Mouse (Mus musculus): Measurements from ENCODE around the gene Scarb1.

Scarb1 gene

DNA sequence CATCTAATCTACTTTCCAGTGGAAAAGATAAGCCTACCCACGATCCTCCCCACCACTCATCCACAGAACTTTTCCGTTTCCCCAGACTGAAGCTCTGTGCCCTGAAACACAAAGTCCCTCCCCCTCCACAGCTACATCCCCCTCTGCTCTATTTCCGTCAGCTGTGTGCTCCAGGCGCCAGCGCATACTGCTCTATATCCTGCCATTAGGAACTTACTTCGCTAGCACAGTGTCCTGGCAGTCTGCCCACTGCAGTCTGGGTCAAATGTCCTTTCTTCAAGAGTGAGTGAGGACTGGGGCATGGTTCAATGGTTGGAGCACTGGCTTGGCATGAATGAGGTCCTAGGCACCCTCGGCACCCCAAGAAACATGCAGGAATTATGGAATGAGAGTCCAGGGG is 23.0 kb upstream of the Scarb1 start:
- DNase-seq = no peak

DNA sequence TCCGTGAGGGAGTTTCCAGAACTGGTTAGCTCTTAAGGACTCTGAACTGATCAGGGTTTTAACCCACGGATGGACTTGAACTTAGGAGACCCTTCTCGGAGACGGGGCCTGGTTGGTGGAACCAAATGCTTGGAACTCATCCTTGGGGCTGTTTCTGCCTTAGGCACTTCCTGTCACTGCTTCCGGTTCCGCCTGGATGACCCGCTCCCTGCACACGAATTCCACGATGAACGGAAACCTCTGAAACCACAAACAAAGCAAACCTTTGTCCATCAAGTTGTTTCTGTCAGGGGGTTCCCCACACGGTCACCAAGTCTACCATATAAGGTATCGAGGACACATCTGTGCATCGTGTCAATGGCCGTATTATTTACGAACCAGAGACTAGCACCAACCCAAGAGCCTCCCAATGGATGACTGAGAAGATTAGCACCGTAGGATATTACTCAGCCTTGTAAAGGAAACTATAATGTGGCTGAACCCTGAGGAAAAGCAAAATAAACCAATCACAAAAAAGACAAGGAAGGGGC is 20.2 kb upstream of the Scarb1 start:
- no peak for DNase-seq

DNA sequence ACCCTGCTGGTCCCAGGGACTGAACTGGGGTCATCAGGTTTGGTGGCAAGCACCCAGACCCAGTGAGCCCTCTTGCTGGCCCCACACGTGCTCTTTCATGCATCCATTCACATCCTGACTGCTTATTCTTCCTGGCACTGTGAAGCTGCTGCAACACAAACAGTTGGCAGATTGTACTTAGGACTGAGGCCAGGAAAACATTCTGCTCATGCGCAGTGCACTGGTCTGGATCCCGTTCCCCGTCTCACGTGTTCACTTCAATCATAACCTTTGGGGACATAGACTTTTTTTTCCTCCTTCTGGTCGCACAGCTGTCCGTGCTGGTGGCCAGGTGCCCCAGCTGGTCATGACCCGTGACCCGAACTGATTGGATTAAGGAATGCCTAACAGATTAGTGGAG is 19.7 kb upstream of the Scarb1 start:
- peak; percentile 66 to 82 for DNase-seq

DNA sequence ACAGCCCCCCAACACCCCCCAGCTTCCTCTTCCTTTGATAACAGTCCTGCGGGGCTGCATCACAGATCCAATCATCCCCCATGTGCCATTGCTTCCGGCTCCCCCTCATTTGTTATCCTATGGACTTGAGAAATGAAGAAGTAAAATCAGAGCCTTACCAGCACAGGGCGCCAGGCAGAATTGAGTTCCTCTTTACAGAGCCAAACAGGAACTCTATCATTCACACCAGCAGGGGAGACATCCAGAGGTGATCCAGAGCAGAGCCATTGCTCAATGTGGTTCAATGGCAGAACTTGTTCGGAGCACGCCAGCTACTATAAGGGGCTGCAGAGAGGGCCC is 17.3 kb upstream of the Scarb1 start:
- DNase-seq = no peak

DNA sequence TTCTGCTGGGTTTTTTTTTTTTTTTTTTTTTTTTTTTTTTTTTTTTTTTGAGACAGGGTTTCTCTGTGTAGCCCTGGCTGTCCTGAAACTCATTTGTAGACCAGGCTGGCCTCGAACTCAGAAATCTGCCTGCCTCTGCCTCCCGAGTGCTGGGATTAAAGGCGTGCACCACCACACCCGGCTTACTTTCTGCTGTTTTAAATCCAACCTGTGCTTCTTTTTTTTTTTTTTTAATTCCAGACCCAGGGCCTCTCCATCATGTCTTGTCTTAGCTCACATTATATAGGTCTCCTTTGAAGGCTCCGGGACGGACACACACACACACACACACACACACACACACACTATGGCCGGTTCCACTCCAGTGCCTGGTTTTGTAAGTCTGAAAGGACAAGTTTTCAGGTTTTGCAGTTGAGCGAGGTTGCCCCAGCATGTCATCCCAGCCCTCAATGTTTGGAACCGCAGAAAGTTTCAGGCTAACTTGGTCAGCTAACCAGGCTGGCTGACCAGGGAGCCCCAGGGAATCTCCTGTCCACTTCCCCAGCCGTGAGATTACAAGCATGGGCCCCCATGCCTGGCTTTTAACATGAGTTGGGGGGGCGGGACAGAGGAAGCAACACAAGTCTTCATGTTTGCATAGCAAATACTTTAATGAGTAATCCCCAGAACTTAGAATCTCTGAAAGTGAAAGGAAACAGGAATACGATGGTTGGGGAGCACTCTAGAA is 16.8 kb upstream of the Scarb1 start:
- DNase-seq = no peak

DNA sequence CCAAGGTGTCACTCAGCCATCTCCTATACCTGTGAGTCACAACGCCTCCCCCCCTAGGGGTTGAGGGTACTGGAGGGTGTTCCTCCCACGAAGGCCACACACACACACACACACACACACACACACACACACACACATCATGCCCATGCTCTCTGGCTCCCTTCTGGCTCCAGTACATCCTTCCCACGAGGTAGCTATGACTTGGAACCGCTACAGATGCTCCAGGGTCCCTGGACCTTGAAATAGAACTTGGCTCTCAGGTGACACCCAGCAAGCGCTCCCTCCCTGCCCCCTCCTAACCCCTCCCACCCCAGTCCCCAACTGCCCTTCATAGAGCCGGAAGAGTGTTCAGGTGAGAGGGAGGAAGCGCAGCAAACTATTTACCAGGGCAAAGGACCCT is 14.8 kb upstream of the Scarb1 start:
- no peak for DNase-seq

DNA sequence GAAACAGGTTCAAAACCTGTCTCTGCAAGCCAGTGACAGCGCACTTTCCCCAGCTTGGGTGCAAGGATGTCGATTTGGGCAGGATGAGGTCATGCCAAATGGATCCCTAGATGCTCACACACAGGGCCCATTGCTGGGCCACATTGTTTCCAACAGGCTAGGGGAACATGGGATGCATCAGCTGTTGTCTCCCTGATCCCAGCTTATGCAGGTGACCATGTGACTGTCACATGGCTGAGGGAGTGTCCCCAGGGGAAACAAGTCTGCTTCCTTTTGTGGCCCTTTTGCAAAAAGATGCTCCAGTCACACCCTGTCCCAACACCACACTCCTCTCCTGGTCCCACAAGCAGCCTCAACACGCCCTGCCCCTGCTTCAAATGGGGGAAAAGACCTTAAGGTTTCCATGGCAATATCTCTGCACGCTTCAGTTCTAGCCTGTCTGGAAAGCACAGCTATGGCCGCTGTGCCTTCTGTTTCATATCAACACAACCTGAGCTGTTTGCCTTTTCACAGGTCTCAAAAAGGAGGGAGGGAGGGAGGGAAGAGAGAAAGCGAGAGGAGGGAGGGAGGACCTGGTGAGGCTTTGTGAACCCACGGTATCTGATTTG is 14.1 kb upstream of the Scarb1 start:
- DNase-seq = no peak

DNA sequence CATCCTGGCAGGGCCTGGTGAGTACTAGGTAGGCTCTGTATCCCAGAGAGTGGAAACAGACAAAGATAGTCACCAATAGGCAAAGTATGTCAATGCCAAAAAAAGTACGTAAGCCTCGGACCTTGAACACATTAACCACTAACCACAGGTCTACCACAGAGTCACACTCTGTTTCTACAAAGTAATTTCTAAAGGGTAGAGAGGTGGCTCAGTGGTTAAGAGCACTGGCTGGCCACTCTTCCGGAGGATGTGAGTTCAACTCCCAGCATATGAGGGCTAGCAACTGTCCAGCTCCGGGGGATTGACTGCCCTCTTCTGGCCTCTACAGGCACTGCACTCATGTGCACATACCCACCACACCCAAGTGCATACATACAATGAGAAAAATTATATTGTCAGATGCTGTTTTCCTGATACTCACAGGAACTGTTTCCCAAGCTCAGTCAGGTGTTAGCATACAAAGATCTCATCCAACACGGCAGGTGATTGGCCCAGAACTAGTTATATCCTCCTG is 11.9 kb upstream of the Scarb1 start:
- DNase-seq = no peak

DNA sequence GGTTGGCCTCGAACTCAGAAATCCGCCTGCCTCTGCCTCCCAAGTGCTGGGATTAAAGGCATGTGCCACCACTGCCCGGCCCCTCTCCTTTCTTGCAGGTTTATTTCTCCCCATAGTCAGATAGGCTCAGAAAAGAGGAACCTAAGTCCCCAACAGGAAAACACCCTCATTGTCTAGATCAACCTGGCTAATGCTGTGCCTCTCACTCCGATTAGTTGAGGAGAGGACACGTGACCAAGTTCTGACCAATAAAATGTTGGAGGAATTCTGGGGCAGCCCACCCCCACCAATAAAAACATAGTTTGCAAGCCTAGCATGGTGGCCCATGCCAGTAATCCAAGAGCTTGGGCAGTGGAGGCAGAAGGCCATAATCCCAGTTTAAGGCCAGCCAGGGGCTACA is 11.0 kb upstream of the Scarb1 start:
- no peak for DNase-seq

DNA sequence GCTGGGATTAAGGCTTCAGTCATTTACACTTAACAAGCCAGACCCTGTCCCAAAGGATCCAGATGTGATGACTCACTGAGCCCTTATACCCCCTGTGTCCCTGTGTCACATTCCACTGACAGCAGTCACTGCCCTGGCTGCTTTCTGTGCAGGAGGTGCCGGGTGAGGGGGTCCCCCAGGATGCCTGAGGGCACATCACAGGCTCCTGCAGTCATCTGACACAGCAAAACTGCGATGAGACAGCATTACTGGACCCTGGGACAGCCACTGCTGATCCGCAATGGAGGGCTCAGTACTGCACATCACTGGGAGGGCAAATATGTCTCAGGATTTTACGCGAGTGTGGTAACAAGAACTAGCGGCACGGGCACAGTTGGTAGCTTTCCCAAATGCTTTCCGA is 10.2 kb upstream of the Scarb1 start:
- no peak for DNase-seq

DNA sequence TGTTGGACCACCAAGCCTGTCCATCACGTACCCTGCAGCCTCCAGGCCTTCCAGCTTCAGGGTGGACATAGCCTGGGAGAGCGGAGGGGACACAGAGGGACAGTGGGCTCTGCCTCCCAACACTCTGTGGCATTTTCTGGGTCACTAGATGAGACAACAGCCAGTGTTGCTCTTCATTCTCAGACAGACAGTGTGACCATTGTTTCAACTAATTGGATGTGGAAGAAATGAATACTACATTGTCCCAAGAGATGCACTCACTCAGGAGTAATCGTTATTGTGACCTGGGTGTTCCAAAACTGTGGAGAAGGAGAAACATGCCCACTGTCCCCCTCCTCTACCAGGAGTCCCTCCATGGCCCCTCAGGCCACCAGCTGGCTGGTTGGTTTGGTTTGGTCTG is 8.5 kb upstream of the Scarb1 start:
- DNase-seq = no peak

DNA sequence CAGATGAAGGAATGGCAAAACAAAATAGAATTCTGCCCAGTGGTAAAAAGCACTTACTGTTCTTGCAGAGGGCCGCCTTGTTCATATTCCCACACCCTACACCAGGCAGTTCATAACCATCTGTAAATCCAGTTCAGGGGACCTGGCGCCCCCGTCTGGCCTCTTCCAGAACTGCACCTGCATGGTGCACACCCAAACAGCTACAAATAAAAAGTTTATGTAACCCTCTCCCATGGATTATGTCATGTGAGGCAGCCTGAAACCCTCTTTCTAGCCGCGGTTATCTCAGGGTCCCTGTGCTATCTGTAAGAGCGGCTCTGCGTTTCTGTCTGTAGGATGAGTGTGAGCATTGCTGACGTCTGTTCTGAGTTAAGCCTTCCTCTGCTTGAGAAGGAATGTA is 7.6 kb upstream of the Scarb1 start:
- peak; percentile 54 to 71 for DNase-seq

DNA sequence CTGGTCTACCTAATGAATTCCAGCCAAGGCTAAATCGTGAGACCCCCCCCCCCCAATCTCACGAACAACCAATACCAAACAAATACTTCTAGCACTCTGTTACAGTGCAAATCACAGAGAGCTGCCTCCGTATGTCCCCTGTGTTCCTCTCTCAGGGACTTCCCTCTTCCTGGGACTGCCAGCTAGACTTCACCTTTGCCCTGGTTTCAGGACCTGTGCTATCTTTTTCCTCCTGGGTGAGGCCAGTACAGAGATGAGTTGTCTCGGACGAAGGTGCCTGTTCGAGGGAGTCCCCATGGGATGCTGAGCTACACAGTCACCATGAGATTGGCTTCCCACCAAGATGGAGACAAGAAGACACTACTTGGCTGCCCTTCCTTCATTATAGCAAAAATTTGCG is 7.2 kb upstream of the Scarb1 start:
- no peak for DNase-seq

DNA sequence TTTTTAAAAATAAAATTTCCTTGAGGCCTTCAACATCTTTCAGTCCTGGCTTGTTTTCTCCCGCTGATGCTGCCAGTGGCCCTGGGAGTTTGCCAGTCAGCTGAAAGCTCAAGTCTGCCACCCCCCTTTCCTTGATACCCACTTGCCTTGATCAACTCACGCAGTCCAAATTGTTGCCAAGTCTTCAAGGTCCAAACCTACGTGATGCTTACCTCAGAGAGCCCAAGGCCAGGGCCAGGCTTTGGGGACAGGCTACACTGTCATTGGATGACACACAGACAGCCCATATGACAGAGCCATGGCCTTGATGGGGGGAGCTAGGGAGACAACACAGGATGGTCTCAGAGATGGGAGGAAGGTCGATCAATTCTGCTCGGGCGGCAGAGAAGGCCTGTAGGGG is 3.4 kb upstream of the Scarb1 start:
- no peak for DNase-seq

DNA sequence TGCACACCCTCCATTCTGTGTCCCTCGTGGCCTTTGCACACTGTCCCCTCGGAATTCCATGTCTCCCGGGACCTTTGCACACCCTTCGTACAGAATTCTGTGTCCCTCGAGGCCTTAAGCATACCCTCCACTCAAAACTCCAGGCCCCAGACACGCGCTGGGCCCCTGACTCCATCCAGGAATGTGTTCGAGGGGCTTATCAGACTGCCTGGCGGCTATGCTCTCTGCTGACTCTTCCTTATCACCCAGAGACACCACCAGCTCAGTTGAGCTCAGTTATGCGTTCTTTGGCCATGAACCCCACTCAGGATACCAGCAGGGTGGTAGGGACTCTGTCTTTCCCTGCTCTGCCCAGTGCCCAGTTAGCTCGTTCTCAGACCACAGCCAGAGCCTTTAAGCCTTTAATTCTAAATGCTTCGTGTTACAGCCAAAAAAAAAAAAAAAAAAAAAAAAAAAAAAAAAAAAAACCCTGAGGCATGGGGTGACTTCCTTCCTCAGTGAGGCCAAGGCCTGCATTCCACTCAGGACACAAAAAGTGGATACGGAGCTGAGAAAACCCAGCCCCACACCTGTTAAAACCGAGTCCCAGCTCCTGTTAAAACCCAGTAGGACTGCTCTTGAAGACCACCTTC is 681 bp upstream of the Scarb1 start:
- DNase-seq = no peak

DNA sequence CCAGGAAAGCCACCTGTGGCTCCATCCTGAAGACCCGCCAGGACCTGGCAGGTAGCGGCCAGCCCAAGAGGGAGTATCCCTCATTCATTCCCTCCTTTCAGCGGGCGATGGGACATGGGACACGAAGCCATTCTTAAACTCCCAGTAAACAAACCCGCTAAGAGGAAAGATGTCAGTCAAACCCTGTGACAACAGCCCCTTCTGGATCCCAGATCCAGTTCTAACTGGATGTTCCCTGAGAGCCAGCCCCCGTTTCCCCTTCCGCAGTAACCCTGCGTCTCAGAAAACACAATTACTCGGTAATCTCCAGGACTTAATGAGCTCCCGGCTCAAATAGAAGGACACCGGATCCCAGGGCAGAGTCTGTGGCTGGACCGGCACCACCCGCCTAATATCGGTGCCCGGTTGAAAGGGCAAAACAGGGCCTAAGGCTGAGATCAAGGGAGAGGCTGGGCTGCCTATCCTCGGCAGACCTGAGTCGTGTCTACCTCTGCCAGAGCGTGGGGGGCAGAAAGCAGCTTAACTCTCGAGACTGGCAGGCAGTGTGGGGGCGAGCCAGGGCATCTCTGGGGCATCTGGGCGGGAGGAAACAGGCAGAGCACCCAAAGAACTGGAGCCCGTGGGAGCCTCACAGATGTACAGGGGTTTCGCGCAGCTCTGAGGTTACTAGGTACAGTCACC is 903 bp downstream of the Scarb1 start:
- DNase-seq = peak in 1 of 2 experiments; percentile 22

DNA sequence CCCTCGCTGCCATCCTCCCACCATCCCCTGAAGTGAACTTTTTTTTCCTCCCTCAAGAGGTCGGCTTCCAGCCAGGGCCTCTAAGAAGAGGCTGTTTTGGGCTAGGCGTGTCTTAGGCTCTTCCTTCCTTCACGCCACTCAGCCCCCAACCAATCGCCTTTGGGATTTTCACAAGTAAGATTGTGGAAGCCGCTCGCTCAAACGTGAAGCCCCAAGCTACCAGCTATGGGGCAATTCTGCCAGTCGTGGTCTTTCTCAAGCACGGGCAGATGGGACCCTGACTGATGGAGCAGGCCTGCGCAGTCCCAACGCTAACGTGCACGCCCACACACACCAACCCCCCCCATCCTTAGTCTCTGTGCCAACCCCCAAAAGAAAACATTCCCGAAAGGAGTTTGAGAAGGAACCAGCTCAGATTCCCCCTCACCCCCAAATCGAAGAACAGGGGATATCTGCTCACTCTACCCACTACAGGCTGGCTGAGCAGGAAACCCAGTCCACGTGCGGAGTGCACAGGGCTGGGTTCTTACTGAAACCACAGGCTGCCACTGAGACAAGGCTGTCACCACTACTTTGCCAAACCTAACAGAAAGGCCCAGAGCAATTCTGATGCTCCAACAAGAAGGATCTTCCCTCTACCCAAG is 1.7 kb downstream of the Scarb1 start:
- DNase-seq = no peak

DNA sequence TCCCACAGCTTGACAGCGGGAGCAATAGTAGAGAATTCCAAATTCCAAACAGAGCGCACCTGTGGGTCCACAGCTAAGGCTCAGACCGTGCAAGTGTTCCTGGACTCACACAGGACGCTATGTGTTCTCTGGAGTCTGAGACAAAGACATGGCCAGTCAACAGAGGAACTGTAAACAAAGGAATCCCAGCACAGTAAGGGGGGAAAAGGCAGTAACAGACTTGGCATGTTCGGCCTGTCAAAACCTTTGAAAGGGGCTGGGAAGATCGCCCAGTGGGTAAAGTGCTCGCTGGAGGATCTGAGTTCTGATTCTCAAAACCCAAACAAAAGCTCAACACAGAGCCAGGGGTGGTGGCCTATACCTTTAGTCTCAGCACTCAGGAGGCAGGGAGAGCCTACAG is 3.4 kb downstream of the Scarb1 start:
- no peak for DNase-seq

DNA sequence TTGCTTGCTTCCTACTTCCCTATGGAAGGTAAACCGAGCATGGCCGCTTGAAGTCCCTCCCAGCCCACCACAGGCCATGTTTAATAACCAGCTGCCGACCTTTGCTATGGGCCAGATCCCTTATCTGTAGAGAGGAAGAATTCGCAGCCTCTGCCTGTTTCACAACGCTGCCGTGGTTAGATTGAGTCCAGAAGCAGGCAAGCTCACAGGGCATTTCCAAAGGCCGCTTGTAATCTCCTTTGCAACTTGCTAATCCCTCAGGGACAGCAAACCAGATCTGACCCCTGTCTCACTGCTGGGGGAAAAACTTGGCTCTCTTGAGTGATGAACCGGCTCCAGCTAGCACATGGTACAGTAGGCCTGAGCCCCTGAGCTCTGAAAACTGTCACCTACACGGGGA is 3.9 kb downstream of the Scarb1 start:
- DNase-seq = no peak

DNA sequence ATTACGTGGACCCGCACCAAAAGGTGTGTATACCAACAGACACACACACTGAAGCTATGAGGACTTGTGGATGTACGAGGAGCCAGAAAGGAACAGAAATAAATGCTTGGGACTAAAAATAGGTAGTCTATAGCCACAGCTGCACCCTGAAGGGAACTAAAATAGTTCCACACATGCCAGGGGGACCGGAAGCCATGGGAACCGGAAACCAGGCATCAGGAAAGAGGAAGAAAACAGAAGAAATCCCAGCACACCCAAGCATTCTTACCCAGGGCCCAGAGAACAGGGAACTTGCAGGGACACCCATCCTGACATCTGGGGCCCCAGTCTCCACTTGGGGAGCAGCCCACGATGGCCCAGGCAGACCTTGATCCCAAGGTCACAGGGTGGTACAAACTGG is 7.9 kb downstream of the Scarb1 start:
- DNase-seq = no peak

DNA sequence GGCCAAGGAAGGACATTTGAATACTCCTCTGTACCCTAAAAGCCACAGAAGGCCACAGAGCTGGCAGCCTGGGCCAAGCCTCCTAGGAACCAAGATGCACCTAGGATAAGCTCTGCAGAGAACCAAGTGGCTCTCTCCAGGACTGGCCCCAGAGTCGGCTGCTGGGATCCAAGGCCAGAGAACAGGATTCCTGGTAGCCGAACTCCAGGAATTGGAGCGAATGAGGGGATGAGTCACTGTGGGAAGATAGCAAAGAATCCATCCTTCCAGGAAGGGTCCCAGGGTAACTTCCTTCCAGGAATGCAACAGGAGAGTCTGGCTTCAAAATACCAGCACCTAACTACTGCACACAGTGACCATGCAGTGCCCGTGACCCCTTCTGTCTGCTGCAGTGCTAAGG is 8.6 kb downstream of the Scarb1 start:
- no peak for DNase-seq

DNA sequence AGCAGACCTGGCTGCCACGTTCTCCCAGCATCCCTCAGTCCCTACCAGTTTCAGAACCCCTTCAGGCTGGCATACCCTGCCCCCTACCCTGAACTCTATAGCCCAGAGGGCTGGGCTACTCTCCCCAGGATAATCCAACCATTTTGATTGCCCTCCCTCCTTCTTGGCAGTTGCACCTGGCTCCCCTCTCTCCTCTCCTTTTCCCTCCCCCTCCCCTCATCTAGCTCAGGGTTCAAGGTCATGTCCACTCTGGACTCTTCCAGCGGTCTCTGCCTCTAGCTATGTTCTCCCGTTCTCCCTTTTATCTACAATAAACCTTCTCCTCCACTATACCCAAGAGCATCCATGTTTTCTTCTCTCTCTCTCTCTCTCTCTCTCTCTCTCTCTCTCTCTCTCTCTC is 9.1 kb downstream of the Scarb1 start:
- no peak for DNase-seq

DNA sequence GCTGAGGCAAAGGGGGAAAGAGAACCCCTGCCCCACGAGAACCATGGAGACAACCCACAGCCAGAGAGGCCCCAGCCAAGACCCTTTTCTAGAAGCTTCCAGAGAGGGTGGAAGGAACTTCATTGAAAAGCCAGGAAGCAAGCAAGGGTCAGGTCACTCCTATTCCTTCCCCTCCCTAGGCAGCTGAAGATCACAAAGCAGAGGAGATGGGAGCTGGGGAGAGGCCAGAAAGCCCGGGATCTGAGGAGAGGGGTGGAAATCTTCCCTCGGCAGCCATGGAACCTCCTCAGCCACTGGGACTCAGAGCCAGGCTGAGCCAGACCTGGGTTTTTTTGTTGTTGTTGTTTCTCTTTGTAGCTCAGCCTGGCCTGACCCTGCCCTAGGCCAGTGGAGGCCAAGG is 9.8 kb downstream of the Scarb1 start:
- DNase-seq = no peak

All from cerebellum, postnatal 14 days (tissue).